Mouse (Mus musculus): ENCODE measurements around the gene Gm16867.
"Not testable (repeated sequence)": the region's sequence is repeated elsewhere in the genome, so short reads cannot be mapped to it uniquely, and the experiment has no call there.

Gm16867 gene

GRCm38 (mm10) chr14:69467612-69468366 is 35.4 kb downstream of the Gm16867 start:
- not testable (repeated sequence) for DNase-seq (ENCODE audit: low spot score)

- DNase-seq (ENCODE audit: low spot score), result not testable (repeated sequence)
These were observed 38.7 kb downstream of the Gm16867 start for GRCm38 (mm10) chr14:69464465-69464864.

GRCm38 (mm10) chr14:69457691-69458090 is 45.5 kb downstream of the Gm16867 start:
- not testable (repeated sequence) for DNase-seq (ENCODE audit: low spot score)

GRCm38 (mm10) chr14:69454640-69455039 is 48.5 kb downstream of the Gm16867 start:
- DNase-seq (ENCODE audit: low spot score), result not testable (repeated sequence)

- not testable (repeated sequence) for DNase-seq (ENCODE audit: low spot score)
These were observed 54.3 kb downstream of the Gm16867 start for GRCm38 (mm10) chr14:69448845-69449244.

- not testable (repeated sequence) for DNase-seq (ENCODE audit: low spot score)
These were observed 56.2 kb downstream of the Gm16867 start for GRCm38 (mm10) chr14:69447006-69447405.

GRCm38 (mm10) chr14:69443092-69443692 is 60.0 kb downstream of the Gm16867 start:
- not testable (repeated sequence) for DNase-seq (ENCODE audit: low spot score)

- not testable (repeated sequence) for DNase-seq (ENCODE audit: low spot score)
These were observed 62.2 kb downstream of the Gm16867 start for GRCm38 (mm10) chr14:69440955-69441354.

- not testable (repeated sequence) for DNase-seq (ENCODE audit: low spot score)
These were observed 64.4 kb downstream of the Gm16867 start for GRCm38 (mm10) chr14:69438678-69439214.

GRCm38 (mm10) chr14:69421003-69421402 is 82.2 kb downstream of the Gm16867 start:
- DNase-seq (ENCODE audit: low spot score), result not testable (repeated sequence)

- not testable (repeated sequence) for DNase-seq (ENCODE audit: low spot score)
These were observed 85.6 kb downstream of the Gm16867 start for GRCm38 (mm10) chr14:69417545-69417944.

Data from urinary bladder, postnatal 14 days (tissue).